Mouse (Mus musculus): Measurements from ENCODE around the gene Ltb4r1. TPM values are rescaled to one million over a fixed set of nuclear protein-coding genes. Genes with fewer than 3 reads are reported as not detected.

The Ltb4r1 gene
- polyA plus RNA-seq, 1 experiment from 2014 or later: 0.59 TPM

GRCm38 (mm10) chr14:55778686-55779085 is 12.9 kb downstream of the Ltb4r1 start:
- no peak for ATAC-seq (replicated peaks)
- no peak overlapping the region for H3K9ac ChIP-seq
- peaks cover 23% of the 10 kb centered on the region for H3K27me3 ChIP-seq (replicated peaks)
- WGBS: 90% methylated on average over 15 of the region's 15 CpGs
- no peak overlapping the region for H3K4me3 ChIP-seq
- no peaks in the 10 kb centered on the region for H3K9me3 ChIP-seq
- H3K36me3 ChIP-seq (replicated peaks): no peaks in the 10 kb centered on the region
- H3K27ac ChIP-seq: no peak overlapping the region
- no peak overlapping the region for H3K4me2 ChIP-seq
- H3K4me1 ChIP-seq: peaks cover 10% of the 10 kb centered on the region

- no peak for ATAC-seq (replicated peaks)
- WGBS: 72% methylated on average over 16 of the region's 16 CpGs
- peaks cover 32% of the 10 kb centered on the region for H3K27me3 ChIP-seq (replicated peaks)
These were observed 13.9 kb downstream of the Ltb4r1 start for GRCm38 (mm10) chr14:55779656-55780055.

DNA sequence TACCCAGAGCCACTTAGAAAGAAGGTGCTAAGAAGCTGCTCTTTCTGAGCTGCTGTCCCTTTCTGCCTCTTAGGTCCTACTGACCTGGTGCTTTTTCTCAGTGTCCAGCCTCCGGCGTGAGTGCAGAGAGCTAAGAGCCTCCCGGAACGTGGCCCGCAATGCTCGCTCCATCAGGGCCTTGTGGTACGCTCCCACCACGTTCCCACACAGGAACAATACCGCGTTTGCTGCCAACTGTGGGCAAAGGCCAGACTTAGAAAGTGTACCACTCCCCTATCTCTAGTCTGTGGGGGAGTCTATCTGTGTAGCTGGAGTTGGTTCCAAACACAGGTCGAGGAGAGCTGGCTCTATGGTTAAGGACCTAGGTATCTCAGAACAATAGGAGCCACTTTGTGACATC is 15.0 kb downstream of the Ltb4r1 start:
- Histone ChIP-seq H3K36me3 (replicated peaks) (no peaks in the 10 kb centered on the region), H3K4me2 (no peak overlapping the region), H3K4me1 (peaks cover 13% of the 10 kb centered on the region), H3K27me3 (replicated peaks) (peaks cover 43% of the 10 kb centered on the region), H3K9ac (no peak overlapping the region), H3K9me3 (no peaks in the 10 kb centered on the region), H3K27ac (no peak overlapping the region), H3K4me3 (no peak overlapping the region)
- no peak for ATAC-seq (replicated peaks)
- 81% methylated on average over 11 of the region's 11 CpGs for WGBS

More at GRCm38 (mm10) chr14:55779656-55780055, 13.9 kb downstream of the Ltb4r1 start:
- no peak overlapping the region for H3K4me2 ChIP-seq
- no peak overlapping the region for H3K9ac ChIP-seq
- H3K36me3 ChIP-seq (replicated peaks): no peaks in the 10 kb centered on the region
- H3K4me3 ChIP-seq: no peak overlapping the region
- no peaks in the 10 kb centered on the region for H3K9me3 ChIP-seq
- peaks cover 13% of the 10 kb centered on the region for H3K4me1 ChIP-seq
- H3K27ac ChIP-seq: no peak overlapping the region

- Histone ChIP-seq H3K4me3 (0 out of 2 replicates have a peak overlapping the region, but pooled peaks have one; percentile 17), H3K4me1 (peaks cover 13% of the 10 kb centered on the region), H3K27ac (no peak overlapping the region), H3K9me3 (no peaks in the 10 kb centered on the region), H3K36me3 (replicated peaks) (no peaks in the 10 kb centered on the region), H3K4me2 (peak overlapping the region; percentile 39), H3K27me3 (replicated peaks) (peaks cover 49% of the 10 kb centered on the region), H3K9ac (no peak overlapping the region)
- peak; percentile 90 for ATAC-seq (replicated peaks)
- 15% methylated on average over 14 of the region's 14 CpGs for WGBS
These were observed 15.5 kb downstream of the Ltb4r1 start for GRCm38 (mm10) chr14:55781310-55781709.

DNA sequence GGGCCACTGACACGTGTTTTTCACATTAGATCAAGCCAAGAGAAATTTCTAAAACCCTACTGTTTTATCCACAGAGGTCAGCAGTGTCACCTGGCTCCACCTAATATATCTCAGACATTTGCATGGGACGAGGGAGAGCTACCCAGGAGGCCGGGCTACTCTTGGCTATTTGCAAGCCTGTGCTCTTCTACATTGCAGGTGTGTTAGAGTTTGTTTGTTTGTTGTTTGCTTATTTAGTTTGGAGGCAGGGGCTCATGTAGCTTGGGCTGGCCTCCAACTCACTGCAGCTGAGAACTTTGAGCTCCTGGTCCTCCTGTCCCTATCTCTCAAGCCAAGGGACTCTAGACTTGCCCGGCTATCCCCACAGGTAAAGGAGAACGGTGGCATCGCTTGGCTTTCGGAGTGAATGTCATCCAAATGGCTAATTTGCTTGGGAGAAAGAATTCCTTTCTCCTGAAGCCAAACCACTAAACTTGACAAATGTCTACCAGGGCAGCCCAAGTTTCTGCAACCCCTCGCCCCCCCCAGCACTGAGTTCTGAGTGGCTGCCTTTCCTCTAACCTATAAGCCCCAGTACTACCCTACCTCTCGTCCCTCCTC is 16.7 kb downstream of the Ltb4r1 start:
- H3K27me3 ChIP-seq (replicated peaks): peaks cover 60% of the 10 kb centered on the region
- H3K9me3 ChIP-seq: no peaks in the 10 kb centered on the region
- H3K9ac ChIP-seq: no peak overlapping the region
- H3K36me3 ChIP-seq (replicated peaks): no peaks in the 10 kb centered on the region
- H3K4me2 ChIP-seq: peak overlapping the region; percentile 2; the same call in 1 of the 2 replicates
- ATAC-seq (replicated peaks): no peak
- peaks cover 13% of the 10 kb centered on the region for H3K4me1 ChIP-seq
- 55% methylated on average over 9 of the region's 9 CpGs for WGBS
- H3K27ac ChIP-seq: no peak overlapping the region
- H3K4me3 ChIP-seq: no peak overlapping the region

DNA sequence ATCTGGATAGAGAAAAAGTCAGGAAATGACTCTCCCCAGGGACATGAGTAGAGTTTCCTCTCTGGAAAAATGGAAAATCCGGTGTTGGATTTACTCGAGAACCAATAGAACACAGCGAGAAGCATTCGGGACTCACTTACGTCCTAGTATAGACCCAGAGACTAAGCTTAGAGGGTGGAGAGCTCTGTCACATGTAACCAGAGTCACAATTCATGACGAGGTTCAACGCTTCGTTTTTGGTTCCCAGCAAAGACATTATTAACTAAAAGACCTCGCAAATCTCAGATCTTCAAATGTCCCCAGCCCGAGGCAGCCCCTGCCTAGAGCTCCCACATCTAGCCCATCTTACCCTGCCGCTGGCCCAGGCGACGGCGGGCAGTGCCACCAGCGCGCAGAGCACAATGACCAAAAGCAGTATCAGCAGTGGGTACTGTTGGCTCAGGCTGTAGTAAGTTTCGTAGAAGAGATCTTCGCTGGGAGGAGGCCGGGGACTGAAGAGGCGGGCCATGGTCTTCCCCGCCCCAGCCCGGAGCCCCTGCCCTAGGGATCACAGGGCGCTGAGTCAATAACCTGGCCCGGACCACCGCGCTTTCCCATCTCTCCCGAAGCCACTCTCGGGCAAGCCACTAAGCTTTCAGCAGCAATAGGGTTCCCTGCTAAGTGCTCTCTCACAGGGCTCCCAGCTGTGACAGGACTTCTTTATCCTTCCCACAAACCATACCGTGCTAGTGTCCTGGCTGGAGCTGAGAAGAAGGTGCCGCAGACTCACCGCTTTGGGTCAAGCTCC is 17.6 kb downstream of the Ltb4r1 start:
- H3K4me1 ChIP-seq: peaks cover 16% of the 10 kb centered on the region
- peak overlapping the region; percentile 23 for H3K4me3 ChIP-seq
- 1% methylated on average over 31 of the region's 31 CpGs for WGBS
- H3K36me3 ChIP-seq (replicated peaks): no peaks in the 10 kb centered on the region
- H3K4me2 ChIP-seq: peak overlapping the region; percentile 41
- peaks cover 69% of the 10 kb centered on the region for H3K27me3 ChIP-seq (replicated peaks)
- H3K9ac ChIP-seq: no peak overlapping the region
- no peaks in the 10 kb centered on the region for H3K9me3 ChIP-seq
- no peak overlapping the region for H3K27ac ChIP-seq
- no peak for ATAC-seq (replicated peaks)

DNA sequence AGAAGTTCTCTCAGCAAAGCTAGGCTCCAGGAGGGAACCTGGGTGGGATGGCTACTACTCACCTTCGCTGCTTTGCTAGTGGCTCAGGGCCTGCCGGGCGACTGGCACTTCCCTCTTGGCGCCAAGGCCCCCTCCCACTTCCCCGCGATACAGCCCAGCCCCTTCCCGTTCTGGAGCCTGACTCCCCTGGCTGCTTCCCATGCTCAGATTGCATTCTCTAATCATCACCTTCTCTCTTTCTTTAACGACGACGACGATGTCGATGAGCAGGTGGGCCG is 18.1 kb downstream of the Ltb4r1 start, which contains the start of gene Adcy4:
Gene Adcy4 (minus strand): TSS at position 138 of the 278 bp plus-strand sequence.
- Histone ChIP-seq H3K27me3 (replicated peaks) (peaks cover 75% of the 10 kb centered on the region), H3K36me3 (replicated peaks) (no peaks in the 10 kb centered on the region), H3K9me3 (no peaks in the 10 kb centered on the region), H3K4me3 (peak within 1 kb of the TSS; percentile 23), H3K4me2 (peak within 1 kb of the TSS; percentile 41), H3K27ac (no peak within 1 kb of the TSS), H3K4me1 (peaks cover 16% of the 10 kb centered on the region), H3K9ac (no peak within 1 kb of the TSS)
- 5% methylated on average over 13 of the region's 13 CpGs for WGBS
- no peak for ATAC-seq (replicated peaks)

DNA sequence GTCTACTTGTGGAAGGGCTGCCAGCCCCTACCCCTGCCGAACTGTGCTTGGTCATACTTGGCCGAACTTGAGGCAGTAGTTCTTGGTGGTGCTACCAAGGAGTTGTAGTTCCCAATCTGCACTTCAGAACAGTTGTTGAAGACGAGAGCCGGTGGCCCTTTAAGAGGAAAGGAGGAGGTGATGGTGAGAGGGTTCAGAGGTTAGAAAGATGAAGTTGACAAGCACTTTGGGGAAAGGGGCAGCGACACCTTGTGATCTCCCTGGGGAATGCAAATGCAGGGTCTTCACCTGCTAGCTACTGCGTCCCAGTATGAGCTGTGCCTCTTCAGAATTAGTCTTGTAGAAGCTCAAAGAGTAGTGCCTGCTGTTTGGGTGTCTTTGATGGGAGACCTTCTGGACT is 19.4 kb downstream of the Ltb4r1 start:
- Histone ChIP-seq H3K27ac (no peak overlapping the region), H3K36me3 (replicated peaks) (no peaks in the 10 kb centered on the region), H3K9me3 (no peaks in the 10 kb centered on the region), H3K4me1 (peaks cover 16% of the 10 kb centered on the region), H3K27me3 (replicated peaks) (peaks cover 85% of the 10 kb centered on the region), H3K4me2 (no peak overlapping the region), H3K9ac (no peak overlapping the region), H3K4me3 (no peak overlapping the region)
- WGBS: 21% methylated on average over 6 of the region's 6 CpGs
- no peak for ATAC-seq (replicated peaks)

- Histone ChIP-seq H3K9me3 (no peaks in the 10 kb centered on the region), H3K4me3 (no peak overlapping the region), H3K36me3 (replicated peaks) (no peaks in the 10 kb centered on the region), H3K9ac (no peak overlapping the region), H3K4me1 (peaks cover 11% of the 10 kb centered on the region), H3K4me2 (no peak overlapping the region), H3K27ac (no peak overlapping the region), H3K27me3 (replicated peaks) (peaks cover 71% of the 10 kb centered on the region)
- WGBS: 33% methylated on average over 11 of the region's 11 CpGs
- ATAC-seq (replicated peaks): no peak
These were observed 22.0 kb downstream of the Ltb4r1 start for GRCm38 (mm10) chr14:55787731-55788130.

GRCm38 (mm10) chr14:55788256-55789050 is 22.7 kb downstream of the Ltb4r1 start, which contains the start of gene Ripk3:
TSS of gene Ripk3 (minus strand) at chr14:55788865.
- H3K9me3 ChIP-seq: no peaks in the 10 kb centered on the region
- H3K27me3 ChIP-seq (replicated peaks): peaks cover 64% of the 10 kb centered on the region
- H3K9ac ChIP-seq: no peak within 1 kb of the TSS
- H3K27ac ChIP-seq: no peak within 1 kb of the TSS
- peak within 1 kb of the TSS; percentile 39 for H3K4me2 ChIP-seq
- H3K4me3 ChIP-seq: no peak within 1 kb of the TSS; the same call in 1 of the 2 replicates
- 5% methylated on average over 40 of the region's 40 CpGs for WGBS
- H3K36me3 ChIP-seq (replicated peaks): no peaks in the 10 kb centered on the region
- peaks cover 8% of the 10 kb centered on the region for H3K4me1 ChIP-seq
- ATAC-seq (replicated peaks): no peak

GRCm38 (mm10) chr14:55793461-55793860 is 27.7 kb downstream of the Ltb4r1 start:
- H3K27ac ChIP-seq: no peak overlapping the region
- 71% methylated on average over 2 of the region's 2 CpGs for WGBS
- no peaks in the 10 kb centered on the region for H3K4me1 ChIP-seq
- no peak overlapping the region for H3K9ac ChIP-seq
- H3K36me3 ChIP-seq (replicated peaks): no peaks in the 10 kb centered on the region
- H3K4me2 ChIP-seq: no peak overlapping the region
- no peaks in the 10 kb centered on the region for H3K9me3 ChIP-seq
- H3K4me3 ChIP-seq: no peak overlapping the region
- peaks cover 15% of the 10 kb centered on the region for H3K27me3 ChIP-seq (replicated peaks)
- no peak for ATAC-seq (replicated peaks)

- Histone ChIP-seq H3K27me3 (replicated peaks) (peaks cover 10% of the 10 kb centered on the region), H3K9me3 (no peaks in the 10 kb centered on the region), H3K4me1 (no peaks in the 10 kb centered on the region), H3K9ac (no peak overlapping the region), H3K4me2 (no peak overlapping the region), H3K4me3 (no peak overlapping the region), H3K27ac (no peak overlapping the region), H3K36me3 (replicated peaks) (no peaks in the 10 kb centered on the region)
- WGBS: 68% methylated on average over 2 of the region's 2 CpGs
- no peak for ATAC-seq (replicated peaks)
These were observed 28.2 kb downstream of the Ltb4r1 start for GRCm38 (mm10) chr14:55793946-55794345.

Data from midbrain, embryonic 15.5 days (tissue).